ENCODE assay signal across 10 mouse cellular contexts in genomic region chr2:160912231-160912671, GRCm38 (mm10). TPM values are rescaled to one million over a fixed set of nuclear protein-coding genes. Genes with fewer than 3 reads are reported as not detected.
A peak's percentile ranks its signal among the peaks of the same experiment; 100 is the strongest.
DNase-seq lines count a peak whose midpoint lies in the region; ATAC-seq and TF ChIP-seq lines count a peak whose summit lies in the region.
"Had no signal": no experiment of that assay in that cellular context is flagged by ENCODE, and none has a peak within 500 bp of the region (broad histone marks: within the 10 kb centered on the region; RNA-seq: fewer than 3 reads in every experiment).

Gene Emilin3 (minus strand): TSS chr2:160912328.

- 4% methylated on average over 46 of the region's 46 CpGs for WGBS in kidney, adult 2 months
- WGBS in forebrain, embryonic 10.5 days = under 1% methylated on average over 46 of the region's 46 CpGs
- under 1% methylated on average over 46 of the region's 46 CpGs for WGBS in neural tube, embryonic 13.5 days

- no peak for DNase-seq in kidney, adult 2 months
- DNase-seq in kidney, adult 8-10 months = no peak
- DNase-seq in forebrain, embryonic 10.5 days (ENCODE audit: extremely low spot score, low spot score) = peak; percentile 39
- peak; percentile 19 for DNase-seq in kidney, postnatal 14 days
- DNase-seq in left cerebral cortex, postnatal 4 days = no peak
- DNase-seq in thymus, postnatal 36 days = no peak
- DNase-seq in ovary, postnatal 36 days (ENCODE audit: low spot score) = no peak

- no peaks in the 10 kb centered on the region for H3K9me3 ChIP-seq in forebrain, embryonic 10.5 days
- H3K9me3 ChIP-seq in neural tube, embryonic 13.5 days = no peaks in the 10 kb centered on the region

- H3K27me3 ChIP-seq in kidney, adult 2 months (replicated peaks; ENCODE audit: control insufficient read depth, insufficient read depth, low read length) = peaks cover 3% of the 10 kb centered on the region
- peaks cover 84% of the 10 kb centered on the region for H3K27me3 ChIP-seq in forebrain, embryonic 10.5 days (ENCODE audit: poor library complexity, severe bottlenecking)
- H3K27me3 ChIP-seq in neural tube, embryonic 13.5 days = peaks cover 67% of the 10 kb centered on the region

- peak; percentile 78 for ATAC-seq in neural tube, embryonic 13.5 days (ENCODE audit: low read depth)
- ATAC-seq: Patski had no signal

- no peaks in the 10 kb centered on the region for H3K36me3 ChIP-seq in kidney, adult 2 months (ENCODE audit: control insufficient read depth, insufficient read depth, low read length)
- no peaks in the 10 kb centered on the region for H3K36me3 ChIP-seq in forebrain, embryonic 10.5 days (replicated peaks)
- no peaks in the 10 kb centered on the region for H3K36me3 ChIP-seq in neural tube, embryonic 13.5 days

- H3K9ac ChIP-seq in neural tube, embryonic 13.5 days = peak within 1 kb of the TSS; percentile 64

- peak within 1 kb of the TSS; percentile 80 for H3K4me2 ChIP-seq in neural tube, embryonic 13.5 days

- no peak for TF ChIP-seq CTCF in kidney, adult 2 months (conservative IDR thresholded peaks at IDR 0.05; ENCODE audit: insufficient read depth, insufficient read length, low read depth, low read length)

- TF ChIP-seq POLR2A in kidney, adult 2 months (IDR thresholded peaks at IDR 0.05; ENCODE audit: low read depth, low read length) = no peak

- no peaks in the 10 kb centered on the region for H3K4me1 ChIP-seq in kidney, adult 2 months (ENCODE audit: control insufficient read depth, insufficient read depth, low read length)
- peaks cover 22% of the 10 kb centered on the region for H3K4me1 ChIP-seq in forebrain, embryonic 10.5 days
- H3K4me1 ChIP-seq in neural tube, embryonic 13.5 days (replicated peaks) = peaks cover 14% of the 10 kb centered on the region

- peak within 1 kb of the TSS; percentile 3; the same call in 1 of the 2 replicates for H3K4me3 ChIP-seq in kidney, adult 2 months (ENCODE audit: insufficient read depth, low read depth, low read length)
- peak within 1 kb of the TSS; percentile 65 for H3K4me3 ChIP-seq in forebrain, embryonic 10.5 days
- peak within 1 kb of the TSS; percentile 47 for H3K4me3 ChIP-seq in neural tube, embryonic 13.5 days

- H3K27ac ChIP-seq in kidney, adult 2 months (ENCODE audit: insufficient read depth, low read depth, low read length) = no peak within 1 kb of the TSS
- peak within 1 kb of the TSS; percentile 83 for H3K27ac ChIP-seq in forebrain, embryonic 10.5 days
- no peak within 1 kb of the TSS for H3K27ac ChIP-seq in neural tube, embryonic 13.5 days (replicated peaks)

- intact Hi-C loops in left cerebral cortex, postnatal 4 days (cut with DNase I) = no loop called here

RNA-seq across cellular contexts. Expression of gene Emilin3, which starts in this region (rescaled TPM):
- not detected in 2 replicates for polyA plus RNA-seq in kidney, adult 2 months (2012; rRNA removed)
- polyA plus RNA-seq in forebrain, embryonic 10.5 days (2016; fragmentation: Nextera tagmentation; extraction: Ambion mirVana) = 2.0 and 2.2 TPM in 2 replicates
- polyA plus RNA-seq in neural tube, embryonic 13.5 days (2015; fragmentation: Nextera tagmentation; extraction: Ambion mirVana) = 0.87 and 1.8 TPM in 2 replicates
- total RNA-seq in left cerebral cortex, postnatal 4 days (2021) = under 1 TPM; 0.20 to 0.26 TPM
- polyA plus RNA-seq: large intestine, adult 2 months; Patski had no signal

Comparison
In these comparisons a context has a peak if more than half of its experiments do, and no peak if none do; other contexts are left out.
1. DNase-seq: peak in forebrain, embryonic 10.5 days (single experiment) and kidney, postnatal 14 days (single experiment); none in kidney, adult 2 months (single experiment), kidney, adult 8-10 months (0 of 2), left cerebral cortex, postnatal 4 days (single experiment), thymus, postnatal 36 days (0 of 2) and ovary, postnatal 36 days (single experiment).
2. H3K4me3 ChIP-seq: peak in every context shown above with its lines; median percentile 65 in forebrain, embryonic 10.5 days; 47 in neural tube, embryonic 13.5 days; 3 in kidney, adult 2 months.